Mouse (Mus musculus): ENCODE results near the gene Arhgap8. TPM values are rescaled to one million over a fixed set of nuclear protein-coding genes. Genes with fewer than 3 reads are reported as not detected.
A peak's percentile ranks its signal among the peaks of the same experiment; 100 is the strongest.

Arhgap8 gene
- polyA plus RNA-seq, 1 experiment from 2014 or later: 0.34 TPM

- 16% methylated on average over 20 of the region's 20 CpGs for WGBS
- H3K27me3 ChIP-seq: no peaks in the 10 kb centered on the region
- H3K27ac ChIP-seq: peak overlapping the region; percentile 59; the same call in 1 of the 2 replicates
- H3K4me3 ChIP-seq: 0 out of 2 replicates have a peak overlapping the region, but pooled peaks have one; percentile 4
- no peaks in the 10 kb centered on the region for H3K9me3 ChIP-seq (replicated peaks)
- peak overlapping the region; percentile 52 for H3K9ac ChIP-seq
- ATAC-seq: peak; percentile 52; the same call in 1 of the 2 replicates
- H3K4me2 ChIP-seq: peak overlapping the region; percentile 47
- H3K4me1 ChIP-seq: peaks cover 34% of the 10 kb centered on the region
- no peaks in the 10 kb centered on the region for H3K36me3 ChIP-seq (ENCODE audit: poor library complexity, severe bottlenecking)
Measured at GRCm38 (mm10) chr15:84775421-84776174, 55.7 kb downstream of the Arhgap8 start.

DNA sequence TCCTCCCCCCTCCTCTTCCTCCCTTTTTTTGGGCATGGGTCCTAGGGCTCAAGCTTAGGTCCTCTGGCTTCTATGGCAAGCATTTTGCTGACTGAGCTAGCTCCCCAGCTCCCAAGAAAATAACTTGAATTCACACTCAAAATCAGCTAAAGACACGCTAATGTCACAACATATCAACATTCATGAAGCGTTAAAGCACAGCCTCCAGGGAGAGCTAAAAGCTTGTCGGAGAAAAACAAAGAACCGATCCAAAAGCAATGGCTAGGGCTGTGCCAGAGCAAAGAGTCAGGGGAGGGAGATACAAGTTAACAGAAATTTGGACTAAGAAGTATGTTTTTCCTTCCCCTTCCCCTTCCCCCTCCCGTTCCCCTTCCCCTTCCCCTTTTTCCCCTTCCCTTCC is 58.7 kb downstream of the Arhgap8 start:
- 48% methylated on average over 5 of the region's 5 CpGs for WGBS
- Histone ChIP-seq H3K4me2 (no peak overlapping the region), H3K9ac (no peak overlapping the region), H3K27me3 (no peaks in the 10 kb centered on the region), H3K9me3 (replicated peaks) (no peaks in the 10 kb centered on the region), H3K27ac (no peak overlapping the region), H3K4me1 (peaks cover 34% of the 10 kb centered on the region), H3K4me3 (no peak overlapping the region), H3K36me3 (ENCODE audit: poor library complexity, severe bottlenecking) (no peaks in the 10 kb centered on the region)
- ATAC-seq: no peak

DNA sequence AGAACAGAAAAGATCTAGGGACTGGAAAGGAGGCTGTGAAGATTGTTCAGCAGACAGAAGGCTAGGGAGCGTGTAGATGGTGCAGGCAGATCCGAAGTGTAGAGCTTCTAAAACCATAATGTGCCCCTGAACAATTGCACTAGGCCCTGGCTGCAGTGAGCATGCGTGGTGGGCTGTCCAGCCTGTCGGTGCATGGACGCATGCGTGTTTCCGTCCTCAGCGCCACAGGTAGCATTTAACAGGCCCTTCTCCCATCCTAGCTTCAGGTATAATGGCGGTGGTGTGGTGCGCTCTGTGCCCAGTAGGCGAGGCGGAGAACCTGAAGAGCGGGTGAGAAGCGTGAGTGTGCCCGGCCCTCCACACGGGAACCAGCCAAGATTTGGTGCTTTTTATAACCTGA is 65.0 kb downstream of the Arhgap8 start:
- no peak overlapping the region for H3K9ac ChIP-seq
- no peak overlapping the region for H3K4me2 ChIP-seq
- H3K27me3 ChIP-seq: no peaks in the 10 kb centered on the region
- H3K4me1 ChIP-seq: no peaks in the 10 kb centered on the region
- ATAC-seq: no peak
- H3K9me3 ChIP-seq (replicated peaks): no peaks in the 10 kb centered on the region
- H3K36me3 ChIP-seq (ENCODE audit: poor library complexity, severe bottlenecking): peaks cover 54% of the 10 kb centered on the region
- no peak overlapping the region for H3K4me3 ChIP-seq
- WGBS: 97% methylated on average over 16 of the region's 16 CpGs
- H3K27ac ChIP-seq: no peak overlapping the region

DNA sequence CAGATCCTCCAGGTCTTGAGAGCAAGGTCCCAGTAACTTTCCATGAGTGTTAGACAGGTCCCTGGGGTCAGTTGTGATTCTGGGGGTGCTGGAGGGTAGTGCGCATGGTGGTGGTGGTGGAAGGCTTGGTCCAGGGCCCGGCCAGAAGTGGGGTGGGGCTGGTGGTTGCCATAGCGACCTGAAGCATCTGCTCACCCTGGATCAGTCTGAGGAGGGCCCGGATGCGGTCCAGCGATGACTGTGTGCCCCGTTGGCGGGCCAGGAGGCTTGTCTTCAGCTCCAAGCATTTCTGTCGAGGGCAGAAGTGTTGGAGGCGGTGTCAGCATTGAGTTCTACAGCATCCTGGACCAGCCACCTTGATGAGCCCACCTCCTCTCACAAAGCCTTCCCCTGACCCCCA is 67.3 kb downstream of the Arhgap8 start:
- WGBS: 71% methylated on average over 10 of the region's 10 CpGs
- no peaks in the 10 kb centered on the region for H3K9me3 ChIP-seq (replicated peaks)
- peaks cover 78% of the 10 kb centered on the region for H3K36me3 ChIP-seq (ENCODE audit: poor library complexity, severe bottlenecking)
- no peaks in the 10 kb centered on the region for H3K27me3 ChIP-seq
- no peak overlapping the region for H3K9ac ChIP-seq
- H3K4me3 ChIP-seq: no peak overlapping the region
- H3K4me1 ChIP-seq: no peaks in the 10 kb centered on the region
- H3K4me2 ChIP-seq: no peak overlapping the region
- ATAC-seq: no peak
- H3K27ac ChIP-seq: no peak overlapping the region

- H3K27ac ChIP-seq: no peak overlapping the region; the same call in 1 of the 2 replicates
- 81% methylated on average over 5 of the region's 5 CpGs for WGBS
Measured at GRCm38 (mm10) chr15:84793649-84794048, 73.8 kb downstream of the Arhgap8 start.

DNA sequence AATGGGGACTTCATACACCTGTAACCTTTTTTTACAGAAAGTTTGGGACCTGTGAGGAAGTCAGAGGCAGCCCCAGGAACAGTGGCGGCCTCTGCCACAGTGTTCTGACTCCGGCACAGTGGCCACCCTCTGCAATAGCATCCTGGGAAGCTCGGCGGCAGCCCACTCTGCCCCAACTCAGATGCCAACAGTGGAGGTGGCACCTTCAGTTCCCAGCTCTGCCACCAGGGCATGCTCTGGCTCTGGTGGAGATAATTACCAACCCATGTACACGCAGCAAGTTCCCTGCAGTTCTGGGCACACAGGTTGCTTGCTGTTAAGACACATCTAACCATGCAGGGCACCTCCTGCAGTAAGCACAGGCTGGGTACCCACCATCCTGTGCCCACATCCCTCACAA is 80.3 kb downstream of the Arhgap8 start:
- Histone ChIP-seq H3K9me3 (replicated peaks) (no peaks in the 10 kb centered on the region), H3K4me1 (no peaks in the 10 kb centered on the region), H3K4me3 (no peak overlapping the region), H3K9ac (no peak overlapping the region), H3K27ac (no peak overlapping the region), H3K4me2 (no peak overlapping the region), H3K36me3 (ENCODE audit: poor library complexity, severe bottlenecking) (peaks cover 95% of the 10 kb centered on the region), H3K27me3 (no peaks in the 10 kb centered on the region)
- 84% methylated on average over 5 of the region's 5 CpGs for WGBS
- ATAC-seq: no peak

More at GRCm38 (mm10) chr15:84793649-84794048, 73.8 kb downstream of the Arhgap8 start:
- no peaks in the 10 kb centered on the region for H3K4me1 ChIP-seq
- H3K9me3 ChIP-seq (replicated peaks): no peaks in the 10 kb centered on the region
- H3K36me3 ChIP-seq (ENCODE audit: poor library complexity, severe bottlenecking): peaks cover 94% of the 10 kb centered on the region
- no peak overlapping the region for H3K9ac ChIP-seq
- H3K4me2 ChIP-seq: no peak overlapping the region
- H3K27me3 ChIP-seq: no peaks in the 10 kb centered on the region
- H3K4me3 ChIP-seq: no peak overlapping the region
- ATAC-seq: 0 out of 2 replicates have a peak, but pooled peaks have one; percentile 24

- Histone ChIP-seq H3K4me3 (no peak overlapping the region), H3K27ac (no peak overlapping the region), H3K9ac (no peak overlapping the region), H3K36me3 (ENCODE audit: poor library complexity, severe bottlenecking) (peaks cover 93% of the 10 kb centered on the region), H3K4me2 (no peak overlapping the region), H3K4me1 (peaks cover under 1% of the 10 kb centered on the region; the same call in 1 of the 2 replicates), H3K27me3 (no peaks in the 10 kb centered on the region), H3K9me3 (replicated peaks) (no peaks in the 10 kb centered on the region)
- WGBS: 44% methylated on average over 3 of the region's 3 CpGs
- ATAC-seq: no peak
Measured at GRCm38 (mm10) chr15:84803685-84804084, 83.8 kb downstream of the Arhgap8 start.

GRCm38 (mm10) chr15:84809275-84809952 is 89.6 kb downstream of the Arhgap8 start:
- Histone ChIP-seq H3K4me2 (no peak overlapping the region), H3K27me3 (no peaks in the 10 kb centered on the region), H3K4me3 (no peak overlapping the region), H3K36me3 (ENCODE audit: poor library complexity, severe bottlenecking) (peaks cover 44% of the 10 kb centered on the region), H3K27ac (no peak overlapping the region), H3K9ac (no peak overlapping the region; the same call in 1 of the 2 replicates), H3K9me3 (replicated peaks) (no peaks in the 10 kb centered on the region), H3K4me1 (peaks cover 47% of the 10 kb centered on the region)
- ATAC-seq: no peak
- 76% methylated on average over 21 of the region's 21 CpGs for WGBS

- Histone ChIP-seq H3K27ac (no peak overlapping the region), H3K27me3 (no peaks in the 10 kb centered on the region), H3K9ac (no peak overlapping the region), H3K4me2 (no peak overlapping the region), H3K4me3 (no peak overlapping the region), H3K9me3 (replicated peaks) (no peaks in the 10 kb centered on the region), H3K4me1 (peaks cover 65% of the 10 kb centered on the region), H3K36me3 (ENCODE audit: poor library complexity, severe bottlenecking) (peaks cover 27% of the 10 kb centered on the region)
- no peak for ATAC-seq
- WGBS: 78% methylated on average over 5 of the region's 5 CpGs
Measured at GRCm38 (mm10) chr15:84811126-84811525, 91.3 kb downstream of the Arhgap8 start.

DNA sequence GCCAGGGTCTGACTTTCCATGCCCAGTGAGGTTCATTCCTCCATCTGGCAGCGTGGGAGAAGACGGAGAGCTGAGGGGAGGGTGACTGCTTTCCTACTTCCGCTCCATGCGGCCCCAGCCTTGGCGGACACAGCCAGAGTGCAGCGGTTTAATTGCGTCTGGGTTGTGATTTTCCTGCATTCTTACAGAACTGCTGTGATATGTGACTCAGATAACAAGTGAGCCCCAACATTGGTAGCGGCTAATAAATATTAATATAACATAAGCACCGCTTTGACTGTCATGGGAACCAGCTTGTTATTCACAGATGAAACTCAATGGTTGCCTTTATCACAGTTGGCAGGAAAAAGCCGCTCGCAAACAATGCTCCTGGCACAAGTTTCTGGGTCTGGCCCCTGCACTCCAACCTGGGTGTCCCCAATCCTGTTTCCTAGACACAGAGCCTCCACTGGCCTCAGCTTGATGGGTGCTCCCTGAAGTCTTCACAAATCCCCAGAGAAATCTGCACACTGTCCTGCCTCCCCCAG is 93.0 kb downstream of the Arhgap8 start:
- Histone ChIP-seq H3K9me3 (replicated peaks) (no peaks in the 10 kb centered on the region), H3K27me3 (no peaks in the 10 kb centered on the region), H3K4me1 (peaks cover 80% of the 10 kb centered on the region), H3K9ac (peak overlapping the region; percentile 5; the same call in 1 of the 2 replicates), H3K4me3 (no peak overlapping the region), H3K4me2 (peak overlapping the region; percentile 21), H3K36me3 (ENCODE audit: poor library complexity, severe bottlenecking) (peaks cover 16% of the 10 kb centered on the region), H3K27ac (peak overlapping the region; percentile 72)
- WGBS: 37% methylated on average over 11 of the region's 11 CpGs
- ATAC-seq: peak; percentile 61

GRCm38 (mm10) chr15:84815171-84815570 is 95.3 kb downstream of the Arhgap8 start:
- H3K9ac ChIP-seq: no peak overlapping the region
- peak overlapping the region; percentile 78 for H3K27ac ChIP-seq
- no peaks in the 10 kb centered on the region for H3K27me3 ChIP-seq
- H3K9me3 ChIP-seq (replicated peaks): no peaks in the 10 kb centered on the region
- H3K4me3 ChIP-seq: no peak overlapping the region
- WGBS: 17% methylated on average over 4 of the region's 4 CpGs
- H3K4me1 ChIP-seq: peaks cover 88% of the 10 kb centered on the region
- peak overlapping the region; percentile 27 for H3K4me2 ChIP-seq
- peaks cover 11% of the 10 kb centered on the region for H3K36me3 ChIP-seq (ENCODE audit: poor library complexity, severe bottlenecking)
- ATAC-seq: peak; percentile 73

DNA sequence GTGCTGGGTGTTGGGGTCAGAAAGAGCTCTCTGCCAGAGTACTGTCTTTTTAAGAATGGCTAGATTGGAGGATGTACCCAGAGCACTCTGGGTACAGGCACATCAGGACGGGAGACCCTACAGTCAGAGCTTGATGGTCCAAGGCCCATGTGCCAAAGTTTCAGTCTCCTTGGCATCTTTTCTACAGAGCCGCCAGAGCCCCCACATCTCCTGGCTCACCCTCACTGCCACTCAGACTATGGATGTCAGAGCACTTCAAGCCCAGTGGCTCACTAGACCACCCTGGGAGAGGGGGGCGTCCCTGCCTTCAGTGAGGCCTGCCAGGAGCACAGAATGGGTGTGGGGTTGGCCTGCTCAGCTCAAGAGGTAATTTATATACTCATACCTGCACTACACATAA is 97.7 kb downstream of the Arhgap8 start:
- Histone ChIP-seq H3K36me3 (ENCODE audit: poor library complexity, severe bottlenecking) (peaks cover 15% of the 10 kb centered on the region), H3K9ac (no peak overlapping the region), H3K4me3 (no peak overlapping the region), H3K27ac (no peak overlapping the region), H3K4me1 (peaks cover 87% of the 10 kb centered on the region), H3K4me2 (no peak overlapping the region), H3K9me3 (replicated peaks) (no peaks in the 10 kb centered on the region), H3K27me3 (no peaks in the 10 kb centered on the region)
- 73% methylated on average over 3 of the region's 3 CpGs for whole genome bisulfite sequencing
- no peak for ATAC-seq
